Mouse (Mus musculus): ENCODE measurements around the gene Cep152. TPM values are rescaled to one million over a fixed set of nuclear protein-coding genes. Genes with fewer than 3 reads are reported as not detected.

The Cep152 gene
- 3.7 and 4.0 TPM in 2 replicates for polyA plus RNA-seq (2014; fragmentation: Nextera tagmentation; extraction: Ambion mirVana)

- H3K9ac ChIP-seq (ENCODE audit: low read length): peak within 1 kb of the TSS; percentile 84
- H3K36me3 ChIP-seq (ENCODE audit: control insufficient read depth, insufficient read depth, low read length): peaks cover 13% of the 10 kb centered on the region
- ATAC-seq (ENCODE audit: insufficient number of reproducible peaks, insufficient read depth, low FRiP score, low read depth): peak; percentile 95
- H3K4me2 ChIP-seq (ENCODE audit: low read length): peak within 1 kb of the TSS; percentile 87
- H3K9me3 ChIP-seq (ENCODE audit: control insufficient read depth, low read length): no peaks in the 10 kb centered on the region
- under 1% methylated on average over 50 of the region's 50 CpGs for whole genome bisulfite sequencing
- peak within 1 kb of the TSS in 1 of 2 experiments; percentile 65; a peak in 2 of 4 replicates for H3K27ac ChIP-seq (replicated peaks in 1 of 2; ENCODE audit: control insufficient read depth in 1 of 2, insufficient read depth in 1 of 2, low read depth in 2 of 2, low read length in 2 of 2)
- H3K27me3 ChIP-seq (ENCODE audit: control insufficient read depth, insufficient read depth, low read length): no peaks in the 10 kb centered on the region
- H3K4me3 ChIP-seq (ENCODE audit: control insufficient read depth in 1 of 2, insufficient read depth in 1 of 2, low read depth in 1 of 2, low read length in 2 of 2): peak within 1 kb of the TSS; percentile 91 to 93
- H3K4me1 ChIP-seq (ENCODE audit: control insufficient read depth in 2 of 2, insufficient read depth in 2 of 2, low read length in 2 of 2): peaks cover 7 to 30% of the 10 kb centered on the region in 2 experiments
Measured at GRCm38 (mm10) chr2:125624837-125625351, at the start of gene Cep152. Gene Cep152, minus strand, starts transcription at chr2:125625113.

GRCm38 (mm10) chr2:125672957-125673631 lies 48.2 kb upstream of the Cep152 start, which contains the start of gene Eid1:
Gene Eid1, plus strand, starts transcription at chr2:125673095.
- Histone ChIP-seq H3K36me3 (ENCODE audit: control insufficient read depth, insufficient read depth, low read length) (no peaks in the 10 kb centered on the region), H3K27me3 (ENCODE audit: control insufficient read depth, insufficient read depth, low read length) (no peaks in the 10 kb centered on the region), H3K4me2 (ENCODE audit: low read length) (peak within 1 kb of the TSS; percentile 85), H3K9me3 (ENCODE audit: control insufficient read depth, low read length) (no peaks in the 10 kb centered on the region), H3K9ac (ENCODE audit: low read length) (peak within 1 kb of the TSS; percentile 83), H3K4me3 (ENCODE audit: control insufficient read depth in 1 of 2, insufficient read depth in 1 of 2, low read depth in 1 of 2, low read length in 2 of 2) (peak within 1 kb of the TSS; percentile 57 to 71), H3K27ac (replicated peaks in 1 of 2; ENCODE audit: control insufficient read depth in 1 of 2, insufficient read depth in 1 of 2, low read depth in 2 of 2, low read length in 2 of 2) (peak within 1 kb of the TSS; percentile 83 to 88), H3K4me1 (ENCODE audit: control insufficient read depth in 2 of 2, insufficient read depth in 2 of 2, low read length in 2 of 2) (peaks cover 5% of the 10 kb centered on the region in 2 experiments)
- ATAC-seq (ENCODE audit: insufficient number of reproducible peaks, insufficient read depth, low FRiP score, low read depth): peak; percentile 91
- WGBS: under 1% methylated on average over 68 of the region's 79 CpGs

GRCm38 (mm10) chr2:125672568-125672956 lies 47.6 kb upstream of the Cep152 start:
- Histone ChIP-seq H3K4me2 (ENCODE audit: low read length) (peak overlapping the region; percentile 85), H3K4me1 (ENCODE audit: control insufficient read depth in 2 of 2, insufficient read depth in 2 of 2, low read length in 2 of 2) (peaks cover 5 to 6% of the 10 kb centered on the region in 2 experiments), H3K9ac (ENCODE audit: low read length) (peak overlapping the region; percentile 83), H3K27ac (replicated peaks in 1 of 2; ENCODE audit: control insufficient read depth in 1 of 2, insufficient read depth in 1 of 2, low read depth in 2 of 2, low read length in 2 of 2) (peak overlapping the region; percentile 78 to 88), H3K4me3 (ENCODE audit: control insufficient read depth in 1 of 2, insufficient read depth in 1 of 2, low read depth in 1 of 2, low read length in 2 of 2) (peak overlapping the region; percentile 57 to 71), H3K36me3 (ENCODE audit: control insufficient read depth, insufficient read depth, low read length) (no peaks in the 10 kb centered on the region), H3K27me3 (ENCODE audit: control insufficient read depth, insufficient read depth, low read length) (no peaks in the 10 kb centered on the region), H3K9me3 (ENCODE audit: control insufficient read depth, low read length) (no peaks in the 10 kb centered on the region)
- WGBS: 28% methylated on average over 9 of the region's 20 CpGs
- no peak for ATAC-seq (ENCODE audit: insufficient number of reproducible peaks, insufficient read depth, low FRiP score, low read depth)

GRCm38 (mm10) chr2:125670846-125671245 lies 45.9 kb upstream of the Cep152 start:
- no peak overlapping the region for H3K4me2 ChIP-seq (ENCODE audit: low read length)
- H3K4me3 ChIP-seq (ENCODE audit: control insufficient read depth in 1 of 2, insufficient read depth in 1 of 2, low read depth in 1 of 2, low read length in 2 of 2): no peak overlapping the region
- H3K9ac ChIP-seq (ENCODE audit: low read length): no peak overlapping the region
- H3K27me3 ChIP-seq (ENCODE audit: control insufficient read depth, insufficient read depth, low read length): no peaks in the 10 kb centered on the region
- 49% methylated on average over 1 of the region's 1 CpGs for WGBS
- H3K4me1 ChIP-seq (ENCODE audit: control insufficient read depth in 2 of 2, insufficient read depth in 2 of 2, low read length in 2 of 2): peaks cover 5 to 12% of the 10 kb centered on the region in 2 experiments
- H3K9me3 ChIP-seq (ENCODE audit: control insufficient read depth, low read length): no peaks in the 10 kb centered on the region
- no peaks in the 10 kb centered on the region for H3K36me3 ChIP-seq (ENCODE audit: control insufficient read depth, insufficient read depth, low read length)
- no peak overlapping the region for H3K27ac ChIP-seq (replicated peaks in 1 of 2; ENCODE audit: control insufficient read depth in 1 of 2, insufficient read depth in 1 of 2, low read depth in 2 of 2, low read length in 2 of 2)
- no peak for ATAC-seq (ENCODE audit: insufficient number of reproducible peaks, insufficient read depth, low FRiP score, low read depth)

- Histone ChIP-seq H3K27me3 (ENCODE audit: control insufficient read depth, insufficient read depth, low read length) (no peaks in the 10 kb centered on the region), H3K27ac (replicated peaks in 1 of 2; ENCODE audit: control insufficient read depth in 1 of 2, insufficient read depth in 1 of 2, low read depth in 2 of 2, low read length in 2 of 2) (no peak overlapping the region), H3K4me2 (ENCODE audit: low read length) (no peak overlapping the region), H3K4me1 (ENCODE audit: control insufficient read depth in 2 of 2, insufficient read depth in 2 of 2, low read length in 2 of 2) (peaks cover 2 to 6% of the 10 kb centered on the region in 2 experiments; a peak in 3 of 4 replicates), H3K9me3 (ENCODE audit: control insufficient read depth, low read length) (no peaks in the 10 kb centered on the region), H3K9ac (ENCODE audit: low read length) (no peak overlapping the region), H3K4me3 (ENCODE audit: control insufficient read depth in 1 of 2, insufficient read depth in 1 of 2, low read depth in 1 of 2, low read length in 2 of 2) (no peak overlapping the region), H3K36me3 (ENCODE audit: control insufficient read depth, insufficient read depth, low read length) (no peaks in the 10 kb centered on the region)
- 70% methylated on average over 7 of the region's 7 CpGs for whole genome bisulfite sequencing
- ATAC-seq (ENCODE audit: insufficient number of reproducible peaks, insufficient read depth, low FRiP score, low read depth): no peak
Measured at GRCm38 (mm10) chr2:125667721-125668120, 42.8 kb upstream of the Cep152 start.

- WGBS: 7% methylated on average over 5 of the region's 5 CpGs
- no peak for ATAC-seq (ENCODE audit: insufficient number of reproducible peaks, insufficient read depth, low FRiP score, low read depth)
- H3K27me3 ChIP-seq (ENCODE audit: control insufficient read depth, insufficient read depth, low read length): no peaks in the 10 kb centered on the region
- H3K9ac ChIP-seq (ENCODE audit: low read length): 0 out of 2 replicates have a peak overlapping the region, but pooled peaks have one; percentile 2
- no peaks in the 10 kb centered on the region for H3K36me3 ChIP-seq (ENCODE audit: control insufficient read depth, insufficient read depth, low read length)
- peaks cover 0 to 6% of the 10 kb centered on the region in 2 experiments; a peak in 2 of 4 replicates for H3K4me1 ChIP-seq (ENCODE audit: control insufficient read depth in 2 of 2, insufficient read depth in 2 of 2, low read length in 2 of 2)
- H3K27ac ChIP-seq (replicated peaks in 1 of 2; ENCODE audit: control insufficient read depth in 1 of 2, insufficient read depth in 1 of 2, low read depth in 2 of 2, low read length in 2 of 2): no peak overlapping the region
- H3K9me3 ChIP-seq (ENCODE audit: control insufficient read depth, low read length): no peaks in the 10 kb centered on the region
- H3K4me3 ChIP-seq (ENCODE audit: control insufficient read depth in 1 of 2, insufficient read depth in 1 of 2, low read depth in 1 of 2, low read length in 2 of 2): no peak overlapping the region
- H3K4me2 ChIP-seq (ENCODE audit: low read length): peak overlapping the region; percentile 35
Measured at GRCm38 (mm10) chr2:125667184-125667583, 42.3 kb upstream of the Cep152 start.

GRCm38 (mm10) chr2:125666668-125667067 lies 41.8 kb upstream of the Cep152 start:
- ATAC-seq (ENCODE audit: insufficient number of reproducible peaks, insufficient read depth, low FRiP score, low read depth): no peak

More at GRCm38 (mm10) chr2:125666668-125667067, 41.8 kb upstream of the Cep152 start:
- WGBS: 58% methylated on average over 4 of the region's 4 CpGs
- Histone ChIP-seq H3K36me3 (ENCODE audit: control insufficient read depth, insufficient read depth, low read length) (no peaks in the 10 kb centered on the region), H3K9me3 (ENCODE audit: control insufficient read depth, low read length) (no peaks in the 10 kb centered on the region), H3K27ac (replicated peaks in 1 of 2; ENCODE audit: control insufficient read depth in 1 of 2, insufficient read depth in 1 of 2, low read depth in 2 of 2, low read length in 2 of 2) (no peak overlapping the region), H3K4me1 (ENCODE audit: control insufficient read depth in 2 of 2, insufficient read depth in 2 of 2, low read length in 2 of 2) (peaks cover 0 to 6% of the 10 kb centered on the region in 2 experiments; a peak in 2 of 4 replicates), H3K4me2 (ENCODE audit: low read length) (no peak overlapping the region), H3K9ac (ENCODE audit: low read length) (no peak overlapping the region), H3K4me3 (ENCODE audit: control insufficient read depth in 1 of 2, insufficient read depth in 1 of 2, low read depth in 1 of 2, low read length in 2 of 2) (no peak overlapping the region), H3K27me3 (ENCODE audit: control insufficient read depth, insufficient read depth, low read length) (no peaks in the 10 kb centered on the region)

Data from heart, embryonic 14.5 days (tissue).